Mouse (Mus musculus) megakaryocyte, embryonic 14.5 days (primary cell): ENCODE data around the gene Calcoco1.

ENCODE experiments used
- FLI1 ChIP-seq: IDR thresholded peaks from 2 replicates; pipeline ENCODE4 v1.6.1; 2012; ENCODE audit warnings: low read length, inconsistent platforms, mixed read lengths
- GATA1 ChIP-seq: IDR thresholded peaks from 3 replicates; pipeline ENCODE4 v1.6.1; 2012; ENCODE audit warnings: mixed read lengths, low read length, inconsistent platforms, borderline replicate concordance

- no peak for TF ChIP-seq GATA1
- TF ChIP-seq FLI1, result no peak
These were observed 49.5 kb downstream of the Calcoco1 start, which contains the start of gene Atp5g2 for GRCm38 (mm10) chr15:102672215-102673071.
